Mouse (Mus musculus) bone marrow, adult 2 months (tissue): ENCODE results near the gene Tm6sf1. TPM values are rescaled to one million over a fixed set of nuclear protein-coding genes. Genes with fewer than 3 reads are reported as not detected.
"Not testable (repeated sequence)": the region's sequence is repeated elsewhere in the genome, so short reads cannot be mapped to it uniquely, and the experiment has no call there.

Source experiments
- H3K27ac ChIP-seq: fragments of 200-500 bp; 2 replicates; pipeline ENCODE4 v1.5.1; 2012; ENCODE audit warnings: low read depth, mild to moderate bottlenecking, control low read depth, inconsistent platforms, low read length; ENCODE audit not compliant: control insufficient read depth, poor library complexity, insufficient read depth
- H3K4me1 ChIP-seq: fragments of 200-500 bp; 2 replicates; pipeline ENCODE4 v1.6.1; 2011; ENCODE audit warnings: low read length; ENCODE audit not compliant: control insufficient read depth, insufficient read depth
- H3K4me3 ChIP-seq: fragments of 200-500 bp; replicated peaks from 2 replicates; pipeline ENCODE3; 2011; ENCODE audit warnings: mild to moderate bottlenecking, low read depth, low read length, control low read depth; ENCODE audit not compliant: control insufficient read depth
- CTCF ChIP-seq: fragments of 200-500 bp; IDR thresholded peaks from 2 replicates; pipeline ENCODE4 v1.5.1; 2011; ENCODE audit warnings: low read length, control low read depth; ENCODE audit not compliant: control insufficient read depth, insufficient read depth
- POLR2A ChIP-seq: fragments of 200-500 bp; IDR thresholded peaks from 2 replicates; pipeline ENCODE4 v1.6.1; 2011; ENCODE audit warnings: low read depth, mild to moderate bottlenecking, control low read depth, low read length, borderline replicate concordance; ENCODE audit not compliant: control insufficient read depth
- WGBS: fragments of 180-500 bp; shearing (Covaris S2); methylation state at CpG from one replicate; pipeline ENCODE4 v1.1.7; 2018; 5-methylcytosine and 5-hydroxymethylcytosine counted together
- polyA plus RNA-seq: library from polyadenylated mRNA; stranded (reverse); fragments of >200 nt; gene quantifications from 2 replicates; pipeline ENCODE4 v1.2.4, GENCODE M21; 2011; ENCODE audit warnings: low replicate concordance; ENCODE audit not compliant: missing spikeins, insufficient read depth, insufficient read length

Gene Tm6sf1
- 13.0 and 46.2 TPM in 2 replicates for polyA plus RNA-seq

DNA sequence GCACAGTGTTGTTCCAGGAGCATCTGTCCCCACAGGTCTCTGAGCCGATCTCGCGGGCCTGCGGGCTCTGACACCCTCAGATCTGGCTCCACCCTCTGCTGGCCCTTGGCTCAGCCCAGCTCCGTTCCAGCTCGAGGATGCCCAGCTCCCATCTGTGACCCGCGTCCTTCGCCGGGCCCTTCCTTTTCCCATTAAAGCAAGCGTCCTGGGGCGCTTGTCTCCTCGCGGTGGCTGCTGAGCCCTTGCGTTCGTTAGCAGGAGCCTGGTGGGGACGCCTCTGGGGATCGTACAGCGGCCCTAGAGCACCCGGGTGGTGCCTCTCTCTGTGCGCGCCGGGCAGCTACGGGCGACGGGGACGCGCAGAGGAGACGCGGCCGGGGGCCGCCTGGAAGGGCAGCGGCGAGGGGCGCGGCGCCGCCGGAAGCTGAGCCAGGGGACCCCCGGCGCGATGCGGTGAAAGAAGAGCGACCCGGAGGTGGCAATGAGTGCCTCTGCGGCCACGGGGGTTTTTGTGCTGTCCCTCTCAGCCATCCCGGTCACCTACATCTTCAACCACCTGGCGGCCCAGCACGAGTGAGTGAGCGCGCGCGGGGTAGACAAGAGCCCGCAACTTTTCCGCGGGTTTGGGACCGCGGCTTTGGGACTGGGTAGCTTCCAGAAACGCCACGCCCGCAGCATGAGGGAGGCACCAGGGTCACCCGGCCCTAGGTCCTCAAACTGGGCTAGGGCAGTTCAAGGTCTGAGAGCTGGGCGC is at the start of gene Tm6sf1:
Tm6sf1 (plus strand) TSS at position 34 of the 754 bp plus-strand sequence.
- under 1% methylated on average over 63 of the region's 64 CpGs for WGBS
- Histone ChIP-seq H3K27ac (peak within 1 kb of the TSS; percentile 90), H3K4me1 (peaks cover 11% of the 10 kb centered on the region; the same call in 1 of the 2 replicates), H3K4me3 (peak within 1 kb of the TSS; percentile 77)
- TF ChIP-seq CTCF = no peak
- TF ChIP-seq POLR2A = peak; percentile 70; the same call in 1 of the 2 replicates

DNA sequence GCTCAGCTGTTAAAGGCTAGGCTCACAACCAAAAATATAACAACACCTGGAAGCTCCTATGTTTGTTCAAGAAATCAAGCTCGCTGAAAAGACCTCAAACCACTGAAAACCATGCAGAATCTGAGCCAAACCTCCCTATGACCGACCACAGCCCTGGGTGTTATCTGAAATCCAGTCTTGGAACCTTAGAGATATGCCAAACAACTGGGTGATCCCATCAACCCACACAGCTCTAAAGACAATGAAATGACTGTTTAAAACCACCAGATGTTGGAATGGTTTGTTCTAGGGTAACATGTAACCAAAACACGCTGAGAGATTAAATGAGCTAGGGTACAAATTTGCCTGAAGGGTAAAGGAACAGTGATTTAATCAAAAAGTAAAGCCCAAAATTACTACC is 33.9 kb upstream of the Tm6sf1 start:
- no peaks in the 10 kb centered on the region; the same call in 1 of the 2 replicates for H3K4me1 ChIP-seq
- H3K4me3 ChIP-seq = no peak overlapping the region
- WGBS = 51% methylated on average over 3 of the region's 3 CpGs
- TF ChIP-seq CTCF (no peak), POLR2A (no peak)
- H3K27ac ChIP-seq = no peak overlapping the region

DNA sequence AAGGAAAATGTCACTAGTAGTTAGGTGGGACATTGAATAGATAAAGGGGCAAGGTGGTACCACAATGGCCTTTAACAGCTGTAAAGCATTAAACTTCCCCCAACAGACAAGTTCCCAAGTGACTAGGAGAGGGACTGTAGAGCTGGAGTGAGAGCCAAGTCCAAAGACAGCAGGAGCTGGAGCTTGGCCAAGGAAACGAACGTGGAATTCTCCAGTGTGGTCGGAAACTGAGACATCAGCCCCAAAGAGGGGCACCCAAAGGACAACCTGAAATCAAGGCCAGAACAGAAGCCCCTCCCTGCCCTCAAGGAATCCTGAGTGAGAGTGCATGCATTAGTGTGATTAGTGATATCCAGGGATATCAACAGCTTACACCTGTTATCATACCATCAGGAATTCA is 33.4 kb upstream of the Tm6sf1 start:
- Histone ChIP-seq H3K27ac (no peak overlapping the region), H3K4me1 (no peaks in the 10 kb centered on the region; the same call in 1 of the 2 replicates), H3K4me3 (no peak overlapping the region)
- WGBS = 84% methylated on average over 3 of the region's 3 CpGs
- TF ChIP-seq POLR2A (no peak), CTCF (no peak)

DNA sequence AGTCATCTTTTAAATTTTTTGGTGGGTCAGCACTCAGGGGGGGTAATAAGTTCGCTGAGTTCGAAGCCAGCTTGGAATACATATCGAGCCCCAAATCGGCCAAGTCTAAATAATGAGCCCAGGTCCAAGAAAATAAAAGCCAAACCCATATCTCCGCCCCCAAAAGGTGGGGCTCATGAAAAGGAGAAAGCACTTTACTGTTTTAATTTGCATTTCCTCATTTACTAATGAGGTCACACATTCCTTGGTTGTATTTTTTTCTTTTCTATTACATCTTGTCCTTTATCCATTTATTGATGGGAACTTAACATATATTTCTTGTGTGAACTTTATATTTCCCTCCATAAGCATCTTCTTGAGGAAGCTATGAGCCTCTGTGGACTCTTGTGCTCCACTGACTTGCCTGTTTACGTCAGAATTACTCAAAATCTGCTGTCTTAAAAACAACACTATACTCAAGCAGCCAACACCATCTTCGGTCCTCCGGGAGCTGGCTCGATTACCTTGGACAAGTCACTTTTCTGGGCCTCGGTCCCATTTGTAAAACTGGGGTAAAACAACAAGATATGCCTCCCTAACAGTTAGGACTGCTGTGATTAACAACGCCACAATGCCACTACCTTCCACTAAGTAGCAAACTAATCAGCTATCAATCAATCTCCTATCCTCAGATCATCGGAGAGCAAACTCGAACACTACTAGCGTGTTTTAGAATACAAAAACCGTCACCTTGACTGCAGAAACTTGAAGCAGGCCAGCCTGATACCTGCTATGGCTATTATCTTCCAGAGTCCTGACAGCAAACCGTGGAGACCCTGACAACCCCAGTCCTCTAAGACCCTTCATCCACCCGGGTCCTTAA is 30.8 kb upstream of the Tm6sf1 start:
- Histone ChIP-seq H3K4me3 (peak overlapping the region; percentile 97), H3K27ac (peak overlapping the region; percentile 94), H3K4me1 (no peaks in the 10 kb centered on the region; the same call in 1 of the 2 replicates)
- TF ChIP-seq POLR2A = no peak
- TF ChIP-seq CTCF = no peak
- 18% methylated on average over 17 of the region's 17 CpGs for WGBS

DNA sequence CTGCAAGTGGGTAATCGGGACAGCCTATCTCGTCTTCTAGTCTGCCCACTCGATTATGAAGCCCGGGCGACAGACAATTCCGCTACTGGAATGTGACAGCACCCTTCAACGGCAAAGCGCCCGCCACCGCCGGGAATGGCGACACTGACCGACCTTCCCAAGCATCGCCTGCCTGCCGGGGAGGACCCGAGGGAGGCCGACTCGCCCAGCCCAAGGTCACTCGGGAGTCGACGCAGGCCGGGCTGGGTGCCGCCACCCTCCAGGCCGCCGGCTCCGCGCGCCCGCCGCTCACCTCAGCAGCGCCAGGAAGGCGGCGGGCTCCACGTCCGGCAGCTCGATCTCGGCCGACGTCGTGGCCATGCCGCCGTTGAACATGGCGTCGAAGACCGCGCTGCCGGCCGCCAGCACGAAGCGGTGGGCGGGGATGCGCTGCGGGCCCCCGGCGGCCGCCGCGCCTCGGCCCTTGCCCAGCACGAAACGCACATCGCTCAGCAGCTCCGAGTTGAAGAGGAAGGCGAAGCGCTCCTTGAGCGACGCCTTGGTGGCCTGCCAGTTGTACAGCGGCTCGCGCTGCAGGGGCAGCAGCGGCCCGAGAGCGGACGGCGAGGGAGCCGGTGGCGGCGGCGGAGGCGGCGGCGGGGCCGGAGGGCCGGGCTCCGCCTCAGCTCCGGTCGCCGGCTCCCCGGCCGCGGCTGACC is 30.0 kb upstream of the Tm6sf1 start:
- under 1% methylated on average over 87 of the region's 91 CpGs for WGBS
- TF ChIP-seq POLR2A (no peak; the same call in 1 of the 2 replicates), CTCF (no peak)
- H3K4me1 ChIP-seq = no peaks in the 10 kb centered on the region; the same call in 1 of the 2 replicates
- peak overlapping the region; percentile 97 for H3K4me3 ChIP-seq
- peak overlapping the region; percentile 94 for H3K27ac ChIP-seq

DNA sequence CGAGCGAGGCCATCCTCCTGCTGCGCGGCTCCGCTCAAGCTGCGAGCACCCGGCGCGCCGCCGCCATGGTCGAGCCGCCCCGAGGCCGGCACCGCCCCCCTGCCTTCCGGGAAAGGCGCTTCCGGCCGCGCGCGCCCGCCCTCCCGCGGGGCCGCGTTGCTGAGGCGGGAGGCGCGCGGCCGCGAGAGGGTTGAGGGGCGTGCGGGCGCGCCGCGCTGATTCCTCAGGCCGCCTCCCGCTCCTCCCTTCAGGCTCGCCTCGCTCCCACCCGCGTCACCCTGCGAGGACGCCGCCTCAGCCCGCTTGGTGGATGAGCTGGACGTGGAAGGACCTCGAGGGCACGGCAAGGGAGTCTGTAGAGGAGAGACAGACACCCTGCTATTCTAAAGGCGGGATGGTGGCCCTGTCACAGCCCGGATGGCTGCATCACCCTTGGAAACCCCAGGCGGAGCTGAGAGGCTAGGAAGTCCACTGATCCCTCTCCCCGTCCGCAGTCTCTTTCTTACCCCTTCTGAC is 29.4 kb upstream of the Tm6sf1 start, which contains the start of gene Btbd1:
Btbd1 (minus strand) TSS at position 53 of the 516 bp plus-strand sequence.
- TF ChIP-seq CTCF (no peak), POLR2A (no peak; the same call in 1 of the 2 replicates)
- H3K4me3 ChIP-seq = peak within 1 kb of the TSS; percentile 97
- H3K27ac ChIP-seq = peak within 1 kb of the TSS; percentile 94
- H3K4me1 ChIP-seq = no peaks in the 10 kb centered on the region; the same call in 1 of the 2 replicates
- 2% methylated on average over 53 of the region's 58 CpGs for WGBS

DNA sequence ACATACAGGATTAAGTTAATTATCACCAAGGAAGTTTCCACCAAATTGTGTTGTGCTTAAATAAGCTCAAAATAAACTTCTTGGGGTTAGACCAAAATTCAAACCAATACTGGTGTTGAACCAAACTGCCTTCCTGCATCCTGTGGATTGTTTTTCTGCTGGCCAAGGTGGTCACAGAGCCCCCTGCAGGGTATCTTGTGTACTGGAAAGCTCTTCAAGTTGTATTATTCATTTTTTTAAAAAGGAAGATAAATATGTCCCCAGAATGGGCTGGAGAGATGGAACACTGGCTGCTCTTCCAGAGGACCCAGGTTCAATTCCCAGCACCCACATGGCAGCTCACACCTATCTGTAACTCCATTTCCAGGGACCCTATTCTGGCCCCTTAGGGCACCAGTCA is 24.0 kb upstream of the Tm6sf1 start:
- H3K4me3 ChIP-seq = no peak overlapping the region
- H3K4me1 ChIP-seq = no peaks in the 10 kb centered on the region; the same call in 1 of the 2 replicates
- TF ChIP-seq POLR2A = no peak
- peak; percentile 3; the same call in 1 of the 2 replicates for TF ChIP-seq CTCF
- H3K27ac ChIP-seq = no peak overlapping the region

DNA sequence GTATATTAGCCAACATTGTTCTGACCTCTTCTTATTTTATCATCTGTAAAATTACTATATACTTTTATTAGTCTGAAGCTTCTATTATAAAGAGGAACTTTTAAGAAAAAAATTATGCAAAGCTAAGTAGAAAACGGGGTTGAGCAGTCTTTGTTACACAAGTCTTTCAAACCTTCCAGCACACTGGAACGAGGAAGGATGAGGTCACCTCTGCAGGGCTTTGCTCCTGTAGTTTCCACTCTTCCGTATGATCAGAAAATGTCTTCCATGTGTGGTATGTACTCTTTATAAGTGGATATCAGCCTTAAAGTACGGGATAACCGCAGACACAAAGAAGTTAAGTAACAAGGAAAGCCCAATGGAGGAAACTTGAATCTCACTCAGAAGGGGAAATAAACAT is 23.4 kb upstream of the Tm6sf1 start:
- H3K4me3 ChIP-seq = no peak overlapping the region
- no peaks in the 10 kb centered on the region; the same call in 1 of the 2 replicates for H3K4me1 ChIP-seq
- no peak overlapping the region for H3K27ac ChIP-seq
- WGBS = 40% methylated on average over 5 of the region's 5 CpGs
- TF ChIP-seq CTCF (no peak), POLR2A (no peak)

DNA sequence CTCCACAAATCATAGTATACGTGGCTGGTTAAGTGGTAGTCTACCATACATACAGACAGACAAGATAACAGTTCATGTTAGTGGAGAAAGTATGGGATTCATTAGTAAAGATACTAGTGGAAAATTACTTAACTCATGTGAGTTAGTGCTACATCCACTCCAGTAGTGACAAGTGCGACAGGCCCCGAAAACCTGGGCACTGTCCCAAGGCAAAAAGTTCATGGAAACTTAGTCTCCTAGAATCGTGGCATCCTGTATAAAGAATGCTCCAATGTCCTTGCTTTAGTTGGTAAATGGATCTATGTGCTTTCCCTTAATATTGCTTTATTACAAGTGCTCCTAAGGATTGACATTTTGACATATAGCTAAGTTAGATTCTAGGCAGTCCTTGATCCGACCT is 21.0 kb upstream of the Tm6sf1 start:
- H3K27ac ChIP-seq, H3K4me1 ChIP-seq, H3K4me3 ChIP-seq: not testable (repeated sequence)
- 81% methylated on average over 5 of the region's 5 CpGs for WGBS
